Mouse (Mus musculus): Measurements from ENCODE around the gene Naa80. TPM values are rescaled to one million over a fixed set of nuclear protein-coding genes. Genes with fewer than 3 reads are reported as not detected.
A peak's percentile ranks its signal among the peaks of the same experiment; 100 is the strongest.

Gene Naa80
- polyA plus RNA-seq, 1 experiment = not detected

- Histone ChIP-seq H3K4me1 (ENCODE audit: control insufficient read depth, insufficient read depth, low read length) (peaks cover 33% of the 10 kb centered on the region), H3K27ac (ENCODE audit: insufficient read depth, low read depth, low read length) (no peak overlapping the region), H3K4me3 (ENCODE audit: insufficient read depth, low read depth, low read length) (no peak overlapping the region)
- no peak for TF ChIP-seq POLR2A (IDR thresholded peaks at IDR 0.05; ENCODE audit: insufficient read depth, low read depth, low read length)
- TF ChIP-seq CTCF (IDR thresholded peaks at IDR 0.05; ENCODE audit: insufficient read depth, low read depth, low read length) = no peak
- WGBS = 86% methylated on average over 5 of the region's 5 CpGs
Observed at GRCm38 (mm10) chr9:107547957-107548356, 30.7 kb upstream of the Naa80 start.

- no peak overlapping the region for H3K27ac ChIP-seq (ENCODE audit: insufficient read depth, low read depth, low read length)
- H3K4me1 ChIP-seq (ENCODE audit: control insufficient read depth, insufficient read depth, low read length) = peaks cover 36% of the 10 kb centered on the region
- WGBS = 96% methylated on average over 10 of the region's 10 CpGs
- no peak overlapping the region for H3K4me3 ChIP-seq (ENCODE audit: insufficient read depth, low read depth, low read length)
- TF ChIP-seq POLR2A (IDR thresholded peaks at IDR 0.05; ENCODE audit: insufficient read depth, low read depth, low read length) = no peak
- no peak for TF ChIP-seq CTCF (IDR thresholded peaks at IDR 0.05; ENCODE audit: insufficient read depth, low read depth, low read length)
Observed at GRCm38 (mm10) chr9:107548820-107549219, 29.9 kb upstream of the Naa80 start.

DNA sequence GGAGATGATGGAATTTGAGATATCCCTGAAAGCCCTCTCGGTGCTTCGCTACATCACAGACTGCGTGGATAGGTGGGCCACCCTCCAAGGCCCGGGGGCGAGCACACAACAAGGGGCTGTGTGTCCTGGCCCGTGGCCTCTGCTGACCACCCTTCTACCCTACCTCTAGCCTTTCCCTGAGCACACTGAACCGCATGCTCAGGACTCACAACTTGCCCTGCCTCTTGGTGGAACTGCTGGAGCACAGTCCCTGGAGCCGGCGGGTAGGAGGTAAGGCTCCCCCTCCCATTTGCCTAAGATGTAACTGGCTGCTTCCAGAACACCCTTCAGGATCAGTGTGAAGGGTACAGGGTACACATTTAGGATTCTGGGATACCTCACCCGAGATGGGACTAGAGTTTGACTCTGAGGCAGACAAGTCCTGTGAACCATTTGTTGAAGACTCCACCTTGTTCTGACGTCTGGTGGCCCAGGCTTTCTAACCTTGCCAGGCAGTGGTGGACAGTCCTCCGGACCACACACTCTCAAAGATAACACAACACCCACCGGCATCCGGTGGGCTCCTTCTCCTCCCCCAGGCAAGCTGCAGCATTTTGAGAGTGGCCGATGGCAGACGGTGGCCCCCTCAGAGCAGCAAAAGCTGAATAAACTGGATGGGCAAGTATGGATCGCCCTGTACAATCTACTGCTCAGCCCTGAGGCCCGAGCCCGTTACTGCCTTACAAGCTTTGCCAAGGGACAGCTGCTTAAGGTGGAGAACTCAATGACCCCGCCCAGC lies 29.2 kb upstream of the Naa80 start:
- Histone ChIP-seq H3K4me1 (ENCODE audit: control insufficient read depth, insufficient read depth, low read length) (peaks cover 39% of the 10 kb centered on the region), H3K4me3 (ENCODE audit: insufficient read depth, low read depth, low read length) (no peak overlapping the region), H3K27ac (ENCODE audit: insufficient read depth, low read depth, low read length) (no peak overlapping the region)
- 92% methylated on average over 20 of the region's 20 CpGs for WGBS
- TF ChIP-seq CTCF (IDR thresholded peaks at IDR 0.05; ENCODE audit: insufficient read depth, low read depth, low read length) (no peak), POLR2A (IDR thresholded peaks at IDR 0.05; ENCODE audit: insufficient read depth, low read depth, low read length) (no peak)

DNA sequence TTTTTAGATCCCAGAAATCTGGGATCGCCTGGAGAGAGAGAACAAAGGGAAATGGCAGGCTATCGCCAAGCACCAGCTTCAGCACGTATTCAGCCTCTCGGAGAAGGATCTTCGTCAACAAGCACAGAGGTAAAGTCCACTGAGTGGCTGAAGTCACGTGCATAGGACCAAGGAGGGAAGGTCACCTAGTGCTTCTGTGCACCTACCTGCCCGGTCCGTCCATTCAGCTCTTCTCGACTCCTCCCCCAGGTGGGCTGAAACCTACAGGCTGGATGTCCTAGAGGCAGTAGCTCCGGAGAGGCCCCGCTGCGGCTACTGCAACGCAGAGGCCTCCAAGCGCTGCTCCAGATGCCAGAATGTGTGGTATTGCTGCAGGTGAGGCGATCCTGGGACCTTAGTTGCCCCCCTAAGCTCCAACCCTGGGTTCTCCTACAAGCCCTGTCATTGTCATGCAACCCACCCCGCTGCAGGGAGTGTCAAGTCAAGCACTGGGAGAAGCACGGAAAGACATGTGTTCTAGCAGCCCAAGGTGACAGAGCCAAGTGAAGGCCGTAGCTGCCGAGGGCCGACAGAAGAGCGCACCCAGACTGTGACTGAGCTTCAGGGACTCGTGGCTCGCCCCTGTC lies 28.1 kb upstream of the Naa80 start:
- WGBS = 79% methylated on average over 23 of the region's 23 CpGs
- no peak overlapping the region for H3K4me3 ChIP-seq (ENCODE audit: insufficient read depth, low read depth, low read length)
- TF ChIP-seq POLR2A (IDR thresholded peaks at IDR 0.05; ENCODE audit: insufficient read depth, low read depth, low read length) = no peak
- TF ChIP-seq CTCF (IDR thresholded peaks at IDR 0.05; ENCODE audit: insufficient read depth, low read depth, low read length) = no peak
- peaks cover 35% of the 10 kb centered on the region for H3K4me1 ChIP-seq (ENCODE audit: control insufficient read depth, insufficient read depth, low read length)
- H3K27ac ChIP-seq (ENCODE audit: insufficient read depth, low read depth, low read length) = no peak overlapping the region

GRCm38 (mm10) chr9:107551117-107551889 lies 27.4 kb upstream of the Naa80 start, which contains the start of gene Rassf1:
Rassf1 (plus strand) TSS chr9:107551555.
- Histone ChIP-seq H3K27ac (ENCODE audit: insufficient read depth, low read depth, low read length) (no peak within 1 kb of the TSS), H3K4me3 (ENCODE audit: insufficient read depth, low read depth, low read length) (peak within 1 kb of the TSS; percentile 32)
- WGBS = 20% methylated on average over 63 of the region's 63 CpGs

GRCm38 (mm10) chr9:107551890-107552355 lies 26.8 kb upstream of the Naa80 start:
- Histone ChIP-seq H3K4me1 (ENCODE audit: control insufficient read depth, insufficient read depth, low read length) (peaks cover 33% of the 10 kb centered on the region), H3K4me3 (ENCODE audit: insufficient read depth, low read depth, low read length) (peak overlapping the region; percentile 32), H3K27ac (ENCODE audit: insufficient read depth, low read depth, low read length) (no peak overlapping the region)
- TF ChIP-seq CTCF (IDR thresholded peaks at IDR 0.05; ENCODE audit: insufficient read depth, low read depth, low read length) = no peak
- TF ChIP-seq POLR2A (IDR thresholded peaks at IDR 0.05; ENCODE audit: insufficient read depth, low read depth, low read length) = no peak
- 63% methylated on average over 8 of the region's 8 CpGs for WGBS

More at GRCm38 (mm10) chr9:107551117-107551889, 27.4 kb upstream of the Naa80 start, which contains the start of gene Rassf1:
- H3K4me1 ChIP-seq (ENCODE audit: control insufficient read depth, insufficient read depth, low read length) = peaks cover 37% of the 10 kb centered on the region
- no peak for TF ChIP-seq CTCF (IDR thresholded peaks at IDR 0.05; ENCODE audit: insufficient read depth, low read depth, low read length)
- no peak for TF ChIP-seq POLR2A (IDR thresholded peaks at IDR 0.05; ENCODE audit: insufficient read depth, low read depth, low read length)

DNA sequence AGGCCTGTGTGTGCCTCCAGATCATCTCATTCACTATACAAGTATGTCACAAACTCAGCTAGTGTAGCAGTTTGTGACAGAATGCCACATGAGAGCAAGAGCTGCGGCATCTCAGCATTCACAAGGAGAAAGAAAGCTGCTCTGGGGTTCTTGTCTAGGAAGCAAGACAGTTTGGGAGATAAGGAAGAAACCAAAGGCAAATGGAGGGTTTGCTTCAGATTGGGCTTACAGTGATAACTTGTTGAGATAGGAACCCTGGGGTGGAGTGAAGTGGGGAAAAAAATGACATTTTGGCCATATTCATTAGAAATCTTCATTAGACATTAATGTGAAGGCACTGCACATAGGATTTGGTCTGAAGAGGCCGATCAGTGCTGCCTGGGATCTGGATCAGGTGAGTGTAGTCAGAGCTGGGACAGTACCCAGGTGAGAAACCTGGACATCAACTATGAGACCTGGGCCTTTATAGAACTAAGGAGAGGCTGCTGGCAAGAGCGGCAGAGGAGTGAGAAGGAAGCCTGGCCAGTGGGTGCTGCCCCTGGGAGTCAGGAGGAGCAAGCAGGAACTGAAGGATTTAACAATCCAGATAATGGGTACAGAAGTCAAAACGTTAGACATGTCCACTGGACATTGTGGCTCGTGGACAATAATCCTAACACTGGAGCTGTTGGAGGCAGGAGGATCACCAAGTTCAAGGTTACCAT lies 25.8 kb upstream of the Naa80 start:
- Histone ChIP-seq H3K27ac (ENCODE audit: insufficient read depth, low read depth, low read length) (no peak overlapping the region), H3K4me3 (ENCODE audit: insufficient read depth, low read depth, low read length) (no peak overlapping the region), H3K4me1 (ENCODE audit: control insufficient read depth, insufficient read depth, low read length) (peaks cover 25% of the 10 kb centered on the region)
- WGBS = 84% methylated on average over 5 of the region's 5 CpGs
- TF ChIP-seq CTCF (IDR thresholded peaks at IDR 0.05; ENCODE audit: insufficient read depth, low read depth, low read length) (no peak), POLR2A (IDR thresholded peaks at IDR 0.05; ENCODE audit: insufficient read depth, low read depth, low read length) (no peak)

Measured in olfactory bulb, adult 2 months (tissue).